ENCODE assay signal across 10 mouse cellular contexts in the genomic region with DNA sequence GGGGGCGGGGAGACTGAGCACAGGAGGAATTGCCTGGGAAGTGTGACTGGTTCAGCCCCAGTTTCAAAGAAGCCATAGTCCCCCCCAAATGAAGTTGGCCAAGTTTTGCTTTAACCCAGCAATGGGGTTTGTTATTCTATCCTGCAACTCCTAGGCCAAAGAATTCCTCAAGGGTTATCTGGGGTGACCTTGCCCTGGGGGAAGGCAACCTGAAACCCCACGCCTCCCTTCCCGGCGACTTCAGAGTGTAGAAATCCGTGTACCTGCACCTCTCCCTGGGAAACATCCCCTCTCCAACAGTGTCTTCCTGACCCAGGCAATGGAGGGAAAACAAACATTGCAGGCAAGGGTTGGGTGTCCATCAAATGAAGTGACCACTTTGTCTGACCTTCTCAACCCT. TPM values are rescaled to one million over a fixed set of nuclear protein-coding genes. Genes with fewer than 3 reads are reported as not detected.
DNase-seq lines count a peak whose midpoint lies in the region; ATAC-seq and TF ChIP-seq lines count a peak whose summit lies in the region.
"Had no signal": no experiment of that assay in that cellular context is flagged by ENCODE, and none has a peak within 500 bp of the region (broad histone marks: within the 10 kb centered on the region; RNA-seq: fewer than 3 reads in every experiment).

No protein-coding gene starts in this region.

- ATAC-seq in heart, embryonic 11.5 days (replicated peaks; ENCODE audit: insufficient number of reproducible peaks, low FRiP score, low TSS enrichment), result no peak
- ATAC-seq in lung, embryonic 14.5 days (ENCODE audit: insufficient read depth), result no peak
- ATAC-seq in limb, embryonic 13.5 days (ENCODE audit: low FRiP score, low read depth), result no peak
- ATAC-seq: hindbrain, embryonic 16.5 days had no signal

- H3K4me3 ChIP-seq in heart, embryonic 11.5 days (ENCODE audit: low read depth, low read length), result 0 out of 2 replicates have a peak overlapping the region, but pooled peaks have one; percentile 9
- H3K4me3 ChIP-seq in lung, embryonic 14.5 days (ENCODE audit: low read depth, low read length), result no peak overlapping the region
- H3K4me3 ChIP-seq in limb, embryonic 13.5 days, result no peak overlapping the region
- H3K4me3 ChIP-seq: liver, embryonic 15.5 days had no signal

- intact Hi-C loops in heart, postnatal 25 days (cut with DNase I), result no loop called here

- WGBS in heart, embryonic 11.5 days (ENCODE audit: insufficient replicate concordance), result 10% methylated on average over 5 of the region's 5 CpGs
- WGBS in lung, embryonic 14.5 days, result 17% methylated on average over 5 of the region's 5 CpGs
- WGBS in limb, embryonic 13.5 days, result 19% methylated on average over 5 of the region's 5 CpGs

- TF ChIP-seq CTCF in lung, embryonic 14.5 days (IDR thresholded peaks at IDR 0.05; ENCODE audit: low read depth), result no peak

- peak overlapping the region; percentile 84 for H3K27ac ChIP-seq in heart, embryonic 11.5 days (ENCODE audit: low read depth, low read length)
- H3K27ac ChIP-seq in lung, embryonic 14.5 days (ENCODE audit: low read depth), result peak overlapping the region; percentile 83; the same call in 1 of the 2 replicates
- H3K27ac ChIP-seq in limb, embryonic 13.5 days, result peak overlapping the region; percentile 86
- H3K27ac ChIP-seq: liver, embryonic 15.5 days had no signal

- no peaks in the 10 kb centered on the region; the same call in 1 of the 2 replicates for H3K27me3 ChIP-seq in heart, embryonic 11.5 days (ENCODE audit: control insufficient read depth, insufficient read depth, low read length)
- H3K27me3 ChIP-seq in lung, embryonic 14.5 days (ENCODE audit: insufficient read depth, low read length), result no peaks in the 10 kb centered on the region
- H3K27me3 ChIP-seq in limb, embryonic 13.5 days, result no peaks in the 10 kb centered on the region

- H3K36me3 ChIP-seq in heart, embryonic 11.5 days (ENCODE audit: control insufficient read depth, insufficient read depth, low read length), result no peaks in the 10 kb centered on the region
- H3K36me3 ChIP-seq in lung, embryonic 14.5 days (ENCODE audit: insufficient read depth), result no peaks in the 10 kb centered on the region
- no peaks in the 10 kb centered on the region for H3K36me3 ChIP-seq in limb, embryonic 13.5 days
- H3K36me3 ChIP-seq: liver, embryonic 15.5 days had no signal

- H3K9ac ChIP-seq in heart, embryonic 11.5 days (ENCODE audit: low read depth, low read length), result peak overlapping the region; percentile 59
- H3K9ac ChIP-seq in lung, embryonic 14.5 days, result no peak overlapping the region
- H3K9ac ChIP-seq in limb, embryonic 13.5 days, result peak overlapping the region; percentile 5; the same call in 1 of the 2 replicates
- H3K9ac ChIP-seq: liver, embryonic 15.5 days had no signal

- H3K4me1 ChIP-seq in heart, embryonic 11.5 days (ENCODE audit: control insufficient read depth, insufficient read depth, low read length), result peaks cover 28% of the 10 kb centered on the region
- H3K4me1 ChIP-seq in lung, embryonic 14.5 days (ENCODE audit: insufficient read depth), result peaks cover 30% of the 10 kb centered on the region
- H3K4me1 ChIP-seq in limb, embryonic 13.5 days, result peaks cover 49% of the 10 kb centered on the region

- DNase-seq in heart, postnatal 25 days (ENCODE audit: low spot score), result no peak
- DNase-seq in lung, embryonic 14.5 days, result no peak
- no peak for DNase-seq in lung, postnatal 25 days (ENCODE audit: low spot score)
- DNase-seq in embryo, embryonic 9.5 days (ENCODE audit: extremely low spot score), result peak; percentile 59
- DNase-seq in right cerebral cortex, postnatal 10 days (ENCODE audit: low spot score in 2 of 2), result no peak
- no peak for DNase-seq in cerebellum, adult 9-10 months

- no peak overlapping the region; the same call in 1 of the 2 replicates for H3K4me2 ChIP-seq in heart, embryonic 11.5 days
- no peak overlapping the region for H3K4me2 ChIP-seq in lung, embryonic 14.5 days
- peak overlapping the region; percentile 35 for H3K4me2 ChIP-seq in limb, embryonic 13.5 days (replicated peaks)
- H3K4me2 ChIP-seq: liver, embryonic 15.5 days had no signal

- no peaks in the 10 kb centered on the region for H3K9me3 ChIP-seq in heart, embryonic 11.5 days (replicated peaks; ENCODE audit: control insufficient read depth, low read length)
- H3K9me3 ChIP-seq in lung, embryonic 14.5 days (ENCODE audit: low read depth, low read length), result no peaks in the 10 kb centered on the region
- peaks cover 6% of the 10 kb centered on the region for H3K9me3 ChIP-seq in limb, embryonic 13.5 days
- H3K9me3 ChIP-seq: liver, embryonic 15.5 days had no signal

RNA-seq across cellular contexts. Expression of gene Gm11627, which starts 3.5 kb away (rescaled TPM):
- 13.6 and 13.9 TPM in 2 replicates for polyA plus RNA-seq in heart, embryonic 11.5 days (2014; fragmentation: Nextera tagmentation; extraction: Ambion mirVana)
- 1 to 10 TPM; 2.2 TPM for total RNA-seq in heart, postnatal 25 days (2021)
- polyA plus RNA-seq in lung, embryonic 14.5 days (2014; fragmentation: Nextera tagmentation; extraction: Ambion mirVana), result 14.3 and 15.3 TPM in 2 replicates
- polyA plus RNA-seq in limb, embryonic 13.5 days (2015; fragmentation: Nextera tagmentation; extraction: Ambion mirVana), result 7.7 and 9.1 TPM in 2 replicates

RNA-seq across cellular contexts. Expression of gene Fzd2, which starts 21.5 kb away (rescaled TPM):
- polyA plus RNA-seq in heart, embryonic 11.5 days (2014; fragmentation: Nextera tagmentation; extraction: Ambion mirVana), result 23.9 and 25.0 TPM in 2 replicates
- 1 to 10 TPM; 4.7 to 5.0 TPM for total RNA-seq in heart, postnatal 25 days (2021)
- 40.0 and 42.9 TPM in 2 replicates for polyA plus RNA-seq in lung, embryonic 14.5 days (2014; fragmentation: Nextera tagmentation; extraction: Ambion mirVana)
- polyA plus RNA-seq in limb, embryonic 13.5 days (2015; fragmentation: Nextera tagmentation; extraction: Ambion mirVana), result 67.7 and 71.6 TPM in 2 replicates

RNA-seq across cellular contexts. Expression of gene Gpatch8, which starts 26.5 kb away (rescaled TPM):
- polyA plus RNA-seq in heart, embryonic 11.5 days (2014; fragmentation: Nextera tagmentation; extraction: Ambion mirVana), result 26.4 and 36.5 TPM in 2 replicates
- 10 to 100 TPM; 19.3 to 23.2 TPM for total RNA-seq in heart, postnatal 25 days (2021)
- 47.0 and 49.4 TPM in 2 replicates for polyA plus RNA-seq in lung, embryonic 14.5 days (2014; fragmentation: Nextera tagmentation; extraction: Ambion mirVana)
- 80.0 and 81.0 TPM in 2 replicates for polyA plus RNA-seq in limb, embryonic 13.5 days (2015; fragmentation: Nextera tagmentation; extraction: Ambion mirVana)
